Mouse (Mus musculus) heart, embryonic 14.5 days (tissue): ENCODE results near the gene Gm21983. TPM values are rescaled to one million over a fixed set of nuclear protein-coding genes. Genes with fewer than 3 reads are reported as not detected.

Experiments
- ATAC-seq: fragments of 200-750 bp; cut with Nextera tagmentation; 2 replicates; pipeline ENCODE4 v1.8.0; 2017; ENCODE audit warnings: low read depth, moderate TSS enrichment; ENCODE audit not compliant: insufficient number of reproducible peaks, insufficient read depth, low FRiP score
- H3K27ac ChIP-seq, 2 experiments: fragments of 200-500 bp in 1 of 2; fragments of 300-500 bp in 1 of 2; sonication (generic) in 1 of 2; replicated peaks in 1 of 2; 2 replicates each; pipeline ENCODE4 v1.5.1; 2012 to 2014; ENCODE audit warnings: low read depth in 2 of 2, low read length in 2 of 2, control low read depth in 1 of 2, mild to moderate bottlenecking in 1 of 2, mixed read lengths in 1 of 2; ENCODE audit not compliant: control insufficient read depth in 1 of 2, insufficient read depth in 1 of 2
- H3K27me3 ChIP-seq: fragments of 300-500 bp; sonication (generic); 2 replicates; pipeline ENCODE4 v1.6.1; 2014; ENCODE audit warnings: mild to moderate bottlenecking, low read length, control low read depth; ENCODE audit not compliant: control insufficient read depth, insufficient read depth
- H3K36me3 ChIP-seq: fragments of 300-500 bp; sonication (generic); 2 replicates; pipeline ENCODE4 v1.6.1; 2014; ENCODE audit warnings: mild to moderate bottlenecking, control low read depth, low read length, mixed read lengths; ENCODE audit not compliant: control insufficient read depth, insufficient read depth
- H3K4me1 ChIP-seq, 2 experiments: fragments of 200-500 bp in 1 of 2; fragments of 300-500 bp in 1 of 2; sonication (generic) in 1 of 2; 2 replicates each; pipeline ENCODE4 v1.6.1; 2012 to 2014; ENCODE audit warnings: low read length in 2 of 2, control low read depth in 1 of 2, mixed read lengths in 1 of 2; ENCODE audit not compliant: control insufficient read depth in 2 of 2, insufficient read depth in 2 of 2
- H3K4me2 ChIP-seq: fragments of 300-500 bp; sonication (generic); 2 replicates; pipeline ENCODE4 v1.6.1; 2014; ENCODE audit warnings: mild to moderate bottlenecking, low read length
- H3K4me3 ChIP-seq, 2 experiments: fragments of 200-500 bp in 1 of 2; fragments of 300-500 bp in 1 of 2; sonication (generic) in 1 of 2; 2 replicates each; pipeline ENCODE4 v1.5.1; 2012 to 2014; ENCODE audit warnings: low read length in 2 of 2, mild to moderate bottlenecking in 2 of 2, control low read depth in 1 of 2, low read depth in 1 of 2, moderate library complexity in 1 of 2; ENCODE audit not compliant: control insufficient read depth in 1 of 2, insufficient read depth in 1 of 2
- H3K9ac ChIP-seq: fragments of 300-500 bp; sonication (generic); 2 replicates; pipeline ENCODE4 v1.6.1; 2014; ENCODE audit warnings: mild to moderate bottlenecking, low read length
- H3K9me3 ChIP-seq: fragments of 300-500 bp; sonication (generic); 2 replicates; pipeline ENCODE4 v1.6.1; 2016; ENCODE audit warnings: low read length, control low read depth; ENCODE audit not compliant: control insufficient read depth
- WGBS: fragments of 180-500 bp; shearing (Covaris S2); extraction: QIAGEN DNeasy Blood & Tissue Kit; methylation state at CpG from one replicate; pipeline ENCODE4 v1.1.7; 2014; 5-methylcytosine and 5-hydroxymethylcytosine counted together
- polyA plus RNA-seq: library from polyadenylated mRNA; unstranded; fragments of >200 nt; fragmentation: Nextera tagmentation; extraction: Ambion mirVana; gene quantifications from 2 replicates; pipeline ENCODE4 v1.2.1, GENCODE M21; 2014

Gm21983 gene
- not detected in 2 replicates for polyA plus RNA-seq

DNA sequence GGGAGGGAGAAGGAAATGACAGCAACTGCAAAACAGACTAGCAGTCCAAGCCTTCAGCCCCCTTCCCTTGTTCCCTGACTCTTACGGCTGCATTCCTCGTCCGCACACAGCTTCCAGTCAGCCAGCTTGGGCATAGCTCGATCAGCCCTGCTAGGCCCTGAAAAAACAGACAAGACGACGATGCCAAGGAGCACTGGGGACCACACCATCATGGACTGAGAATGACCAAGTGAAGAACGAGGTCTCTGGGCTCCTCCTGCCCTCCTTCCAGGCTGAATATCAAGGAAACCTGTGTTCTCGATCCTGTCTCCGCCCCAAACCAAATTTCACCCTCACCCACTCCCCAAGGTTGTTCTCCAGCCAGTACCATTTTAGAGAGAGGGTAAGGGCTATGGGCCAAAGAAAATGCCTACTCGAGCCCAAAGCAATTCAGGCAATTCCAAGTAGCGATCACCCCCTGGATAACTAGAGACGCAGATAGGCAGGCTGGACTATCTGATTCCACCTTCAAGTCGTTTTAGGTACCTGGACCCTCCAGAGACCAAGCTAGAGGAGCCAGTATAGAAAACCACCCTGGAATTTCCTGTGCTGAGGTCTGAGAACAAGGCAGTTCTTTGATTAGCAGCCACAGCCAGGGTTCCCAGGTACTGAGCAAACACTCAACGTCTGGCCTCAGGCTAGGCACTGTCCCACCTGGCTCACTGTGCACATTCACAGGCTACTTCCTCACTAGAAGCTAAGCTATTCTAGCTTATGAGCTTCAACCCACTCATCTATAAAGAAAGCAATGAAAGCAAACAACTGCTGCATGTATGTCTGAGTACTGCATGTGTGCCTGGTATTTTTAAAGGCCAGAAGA lies at the start of gene Gm21983, which contains the start of gene Mia:
Gene Gm21983, minus strand, starts transcription at position 250 of the 859 bp plus-strand sequence.
Gene Mia, minus strand, starts transcription at position 321 of the 859 bp plus-strand sequence.
- Histone ChIP-seq H3K9ac (no peak within 1 kb of the TSS), H3K27ac (peak within 1 kb of the TSS in 1 of 2 experiments; percentile 33; a peak in 2 of 4 replicates)
- 62% methylated on average over 14 of the region's 14 CpGs for WGBS

DNA sequence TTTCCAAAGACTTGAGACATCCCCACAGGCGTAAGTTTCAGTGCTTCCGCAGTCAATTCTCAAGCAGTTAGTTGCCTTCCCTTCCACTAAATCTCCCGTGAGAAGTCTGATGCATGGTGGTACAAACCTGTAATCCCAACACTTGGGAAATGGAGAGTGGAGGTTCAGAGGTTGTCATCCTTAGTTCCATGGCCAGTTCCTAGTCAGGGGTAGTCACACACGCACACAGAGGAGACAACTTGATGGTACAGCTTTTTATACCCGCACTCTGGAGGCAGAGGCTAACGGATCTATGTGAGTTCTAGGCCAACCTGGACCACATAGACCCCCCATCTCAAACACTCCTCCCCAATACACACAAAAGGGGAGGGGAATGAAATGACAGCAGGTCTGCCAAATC lies 48.0 kb upstream of the Gm21983 start:
- Histone ChIP-seq H3K4me1 (peaks cover 28 to 43% of the 10 kb centered on the region in 2 experiments), H3K9me3 (no peaks in the 10 kb centered on the region), H3K27me3 (no peaks in the 10 kb centered on the region), H3K36me3 (no peaks in the 10 kb centered on the region), H3K4me2 (peak overlapping the region; percentile 86), H3K4me3 (peak overlapping the region; percentile 75 to 84), H3K27ac (peak overlapping the region; percentile 61 to 82), H3K9ac (peak overlapping the region; percentile 83)
- ATAC-seq: no peak
- 14% methylated on average over 6 of the region's 6 CpGs for WGBS

More for the DNA sequence above, at the start of gene Gm21983, which contains the start of gene Mia:
- peaks cover 32% of the 10 kb centered on the region for H3K36me3 ChIP-seq
- peaks cover 0 to 4% of the 10 kb centered on the region in 2 experiments; a peak in 2 of 4 replicates for H3K4me1 ChIP-seq
- H3K4me2 ChIP-seq: no peak within 1 kb of the TSS
- H3K9me3 ChIP-seq: 0 out of 2 replicates have a peak, but pooled peaks cover 3% of the 10 kb centered on the region
- no peak for ATAC-seq
- H3K27me3 ChIP-seq: no peaks in the 10 kb centered on the region
- H3K4me3 ChIP-seq: no peak within 1 kb of the TSS

DNA sequence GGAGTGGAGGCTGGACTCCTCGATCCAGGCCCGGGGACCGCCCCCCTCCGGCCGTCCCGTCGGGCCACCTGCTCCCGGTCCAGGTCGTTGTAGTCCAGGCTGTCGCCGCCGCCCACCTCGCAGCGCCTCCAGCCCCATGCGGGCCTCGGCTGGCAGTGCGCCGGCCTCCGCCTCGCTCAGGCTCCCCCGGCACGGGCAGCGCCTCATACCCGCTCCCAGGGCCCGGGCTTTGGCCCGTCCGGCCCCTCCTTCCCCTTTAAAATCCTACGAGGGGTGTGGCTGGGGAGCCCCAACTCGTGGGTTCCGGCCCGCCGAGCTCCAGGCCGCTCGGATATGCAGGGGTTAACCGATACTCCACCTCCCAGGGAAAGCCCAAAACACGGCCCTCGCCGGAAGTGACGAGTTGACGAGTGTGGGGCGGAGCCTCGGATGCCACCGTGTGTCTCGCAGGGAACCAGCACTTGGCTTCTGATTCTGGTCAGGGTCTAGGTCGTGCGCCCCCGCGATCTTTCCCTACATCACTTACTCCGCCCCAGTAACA lies 47.5 kb upstream of the Gm21983 start, which contains the start of gene Itpkc:
Gene Itpkc, minus strand, starts transcription at position 381 of the 541 bp plus-strand sequence.
- H3K9ac ChIP-seq: peak within 1 kb of the TSS; percentile 83
- no peaks in the 10 kb centered on the region for H3K27me3 ChIP-seq
- H3K4me2 ChIP-seq: peak within 1 kb of the TSS; percentile 86
- peak; percentile 85 for ATAC-seq
- peaks cover 23 to 38% of the 10 kb centered on the region in 2 experiments for H3K4me1 ChIP-seq
- under 1% methylated on average over 49 of the region's 49 CpGs for WGBS
- no peaks in the 10 kb centered on the region for H3K36me3 ChIP-seq
- H3K9me3 ChIP-seq: no peaks in the 10 kb centered on the region
- peak within 1 kb of the TSS; percentile 62 to 82 for H3K27ac ChIP-seq
- peak within 1 kb of the TSS; percentile 75 to 84 for H3K4me3 ChIP-seq

DNA sequence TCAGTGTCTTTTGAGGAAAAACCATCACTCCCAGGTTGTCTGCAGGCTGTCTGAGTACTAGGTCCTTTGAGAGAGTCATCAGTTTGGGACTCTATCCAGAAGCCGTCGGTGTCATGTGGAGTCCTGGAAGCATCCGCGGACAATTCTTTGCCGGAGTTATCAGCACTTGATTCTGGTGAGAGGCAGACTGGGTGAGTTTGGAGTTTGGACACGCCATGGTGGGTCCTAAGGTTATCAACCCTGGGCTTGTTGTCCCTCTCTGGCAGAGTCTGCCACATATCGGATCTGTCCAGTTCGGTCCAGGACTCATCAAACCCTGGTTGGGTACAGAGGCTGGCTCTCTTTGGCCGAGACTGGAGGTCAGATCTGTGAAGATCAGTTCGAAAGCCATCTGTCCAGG lies 46.8 kb upstream of the Gm21983 start:
- H3K4me1 ChIP-seq: peaks cover 22 to 37% of the 10 kb centered on the region in 2 experiments
- no peak for ATAC-seq
- peak overlapping the region; percentile 86 for H3K4me2 ChIP-seq
- no peaks in the 10 kb centered on the region for H3K36me3 ChIP-seq
- 0% methylated on average over 10 of the region's 10 CpGs for WGBS
- no peaks in the 10 kb centered on the region for H3K9me3 ChIP-seq
- H3K27me3 ChIP-seq: no peaks in the 10 kb centered on the region
- peak overlapping the region; percentile 62 to 82; a peak in 3 of 4 replicates for H3K27ac ChIP-seq
- peak overlapping the region; percentile 83 for H3K9ac ChIP-seq
- peak overlapping the region; percentile 75 to 84 for H3K4me3 ChIP-seq

DNA sequence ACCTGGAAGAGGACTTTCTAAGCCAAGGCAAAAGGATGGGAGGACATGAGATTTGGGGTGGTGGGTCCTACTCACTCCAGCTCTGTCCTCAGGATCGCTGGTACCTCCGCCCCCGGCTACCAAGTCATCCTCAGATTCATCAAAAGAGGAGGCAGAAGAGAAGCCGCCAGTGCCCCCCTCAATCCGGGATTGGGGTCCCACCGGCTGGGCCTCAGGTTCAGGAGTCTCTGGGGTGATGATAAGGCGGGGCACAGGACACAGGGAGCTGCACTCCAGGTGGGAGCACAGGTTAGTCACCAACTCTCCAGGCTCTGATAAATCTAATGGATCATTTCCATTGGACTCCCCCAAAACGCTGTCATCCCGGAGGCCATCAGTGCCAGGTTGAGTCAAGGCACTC lies 46.4 kb upstream of the Gm21983 start:
- WGBS: 23% methylated on average over 9 of the region's 9 CpGs
- Histone ChIP-seq H3K27me3 (no peaks in the 10 kb centered on the region), H3K4me3 (peak overlapping the region; percentile 75 to 84), H3K4me2 (peak overlapping the region; percentile 86), H3K9ac (peak overlapping the region; percentile 83), H3K36me3 (no peaks in the 10 kb centered on the region), H3K9me3 (no peaks in the 10 kb centered on the region), H3K27ac (no peak overlapping the region), H3K4me1 (peaks cover 22 to 37% of the 10 kb centered on the region in 2 experiments)
- ATAC-seq: no peak

DNA sequence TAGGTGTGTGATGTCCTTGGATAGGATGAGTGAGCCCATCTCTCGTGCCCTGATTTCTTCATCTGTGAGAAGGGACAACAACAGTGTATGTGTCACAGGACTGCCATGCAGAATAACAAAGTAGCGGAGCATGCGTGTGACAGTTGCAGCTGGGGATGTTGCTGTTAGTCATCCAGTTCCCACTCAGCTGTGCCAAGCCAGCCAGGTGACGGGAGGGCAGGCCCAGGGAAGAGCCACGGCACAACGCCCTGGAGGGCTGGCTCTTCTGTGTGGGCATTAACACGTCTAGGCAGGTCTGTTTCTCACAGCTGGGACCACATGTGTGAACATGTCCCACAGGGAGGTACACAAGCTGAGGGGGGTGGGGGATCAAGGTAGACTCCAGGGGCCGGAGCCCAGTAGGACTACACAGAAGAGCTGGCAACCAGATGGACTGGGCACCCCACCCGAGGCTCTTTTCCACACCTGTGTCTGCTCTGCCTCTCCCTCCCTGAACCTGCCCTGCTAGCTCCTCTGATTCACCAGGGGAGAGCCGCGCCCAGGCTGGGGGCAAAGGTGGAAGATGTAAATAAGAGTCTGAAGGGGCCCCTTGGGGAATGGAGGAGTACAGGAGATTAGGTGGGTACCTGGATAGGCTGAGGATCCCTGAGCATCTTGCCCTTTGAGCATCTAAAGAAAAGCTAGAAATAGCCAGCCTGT lies 44.1 kb upstream of the Gm21983 start:
- H3K4me2 ChIP-seq: no peak overlapping the region

DNA sequence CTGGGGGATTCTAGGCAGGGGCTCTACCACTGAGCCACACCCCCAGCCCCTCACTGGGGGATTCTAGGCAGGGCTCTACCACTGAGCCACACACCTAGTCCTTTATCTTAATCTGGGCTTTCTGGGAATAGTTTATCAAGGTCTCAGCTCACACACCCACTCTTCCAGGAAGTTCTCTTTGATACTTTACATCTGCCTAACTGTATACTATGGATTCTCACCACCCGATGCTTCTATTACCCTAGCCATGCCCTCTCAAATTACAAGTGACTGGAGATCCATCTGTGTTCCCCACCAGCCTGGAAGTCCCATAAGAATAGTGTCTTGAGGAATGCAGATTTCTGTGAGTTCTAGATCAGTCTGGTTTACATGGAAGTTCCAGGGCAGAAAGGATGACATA lies 41.7 kb upstream of the Gm21983 start:
- Histone ChIP-seq H3K27me3 (no peaks in the 10 kb centered on the region), H3K36me3 (peaks cover 18% of the 10 kb centered on the region), H3K9ac (no peak overlapping the region), H3K9me3 (no peaks in the 10 kb centered on the region), H3K4me3 (no peak overlapping the region), H3K4me1 (peaks cover 15 to 35% of the 10 kb centered on the region in 2 experiments), H3K27ac (no peak overlapping the region), H3K4me2 (no peak overlapping the region)
- ATAC-seq: no peak
- 79% methylated on average over 1 of the region's 1 CpGs for WGBS

More for the DNA sequence above, 44.1 kb upstream of the Gm21983 start:
- H3K27me3 ChIP-seq: no peaks in the 10 kb centered on the region
- H3K9me3 ChIP-seq: no peaks in the 10 kb centered on the region
- no peak for ATAC-seq
- peaks cover 22 to 37% of the 10 kb centered on the region in 2 experiments for H3K4me1 ChIP-seq
- 80% methylated on average over 11 of the region's 11 CpGs for WGBS
- no peak overlapping the region for H3K27ac ChIP-seq
- H3K9ac ChIP-seq: peak overlapping the region; percentile 46; the same call in 1 of the 2 replicates
- no peak overlapping the region for H3K4me3 ChIP-seq
- H3K36me3 ChIP-seq: peaks cover 4% of the 10 kb centered on the region; the same call in 1 of the 2 replicates
